Mouse (Mus musculus): Measurements from ENCODE around the gene St8sia4. TPM values are rescaled to one million over a fixed set of nuclear protein-coding genes. Genes with fewer than 3 reads are reported as not detected.
"Not testable (repeated sequence)": the region's sequence is repeated elsewhere in the genome, so short reads cannot be mapped to it uniquely, and the experiment has no call there.

St8sia4 gene
- polyA plus RNA-seq, 1 experiment from 2014 or later = 22.1 TPM

DNA sequence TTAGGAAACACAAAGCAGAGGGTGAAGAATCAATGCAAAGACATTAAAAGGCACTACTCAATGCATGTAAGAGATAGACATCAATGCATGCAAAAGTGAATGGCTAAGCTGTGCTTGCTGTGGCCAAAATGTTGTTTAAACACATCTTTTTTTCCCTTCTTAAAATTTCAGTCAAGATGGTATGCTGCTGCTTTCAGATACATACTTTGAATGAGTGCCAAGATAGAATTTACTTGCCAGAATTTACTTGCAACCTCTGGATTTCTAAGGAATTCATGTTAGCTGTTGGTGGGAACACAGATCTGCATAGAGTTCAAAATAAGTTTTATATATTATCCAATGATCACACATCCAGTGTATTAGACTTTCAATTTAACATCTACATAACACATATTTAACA, 77.9 kb downstream of the St8sia4 start:
- no peak overlapping the region for H3K27ac ChIP-seq
- H3K4me2 ChIP-seq = no peak overlapping the region
- no peaks in the 10 kb centered on the region for H3K27me3 ChIP-seq
- no peaks in the 10 kb centered on the region for H3K9me3 ChIP-seq (replicated peaks)
- H3K4me3 ChIP-seq = no peak overlapping the region
- no peaks in the 10 kb centered on the region for H3K4me1 ChIP-seq
- ATAC-seq = no peak
- H3K9ac ChIP-seq = no peak overlapping the region
- 0 out of 2 replicates have a peak, but pooled peaks cover 6% of the 10 kb centered on the region for H3K36me3 ChIP-seq (ENCODE audit: poor library complexity, severe bottlenecking)

DNA sequence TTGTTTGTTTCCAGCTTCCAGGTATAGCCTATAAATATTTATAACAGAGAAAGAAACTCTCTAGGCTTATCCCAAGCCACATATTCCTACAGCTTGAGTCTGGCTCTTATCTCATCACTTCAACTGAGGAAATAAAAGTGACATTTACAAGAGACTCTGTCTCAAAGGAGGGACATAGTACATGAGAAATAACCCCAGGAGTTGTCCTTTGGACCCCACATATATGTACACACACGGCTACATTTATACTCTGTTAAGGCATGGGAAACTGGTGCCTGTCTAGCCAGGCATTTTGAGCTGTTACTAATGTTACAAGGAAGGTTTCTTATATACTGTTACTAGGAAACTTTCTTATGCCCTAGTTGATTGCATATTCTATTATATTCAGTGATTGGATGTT, 84.1 kb downstream of the St8sia4 start:
- Histone ChIP-seq H3K27me3 (no peaks in the 10 kb centered on the region), H3K27ac (no peak overlapping the region), H3K4me3 (no peak overlapping the region), H3K9ac (no peak overlapping the region), H3K4me1 (no peaks in the 10 kb centered on the region), H3K9me3 (replicated peaks) (no peaks in the 10 kb centered on the region), H3K4me2 (no peak overlapping the region), H3K36me3 (ENCODE audit: poor library complexity, severe bottlenecking) (no peaks in the 10 kb centered on the region)
- ATAC-seq = no peak
- 82% methylated on average over 1 of the region's 1 CpGs for WGBS

DNA sequence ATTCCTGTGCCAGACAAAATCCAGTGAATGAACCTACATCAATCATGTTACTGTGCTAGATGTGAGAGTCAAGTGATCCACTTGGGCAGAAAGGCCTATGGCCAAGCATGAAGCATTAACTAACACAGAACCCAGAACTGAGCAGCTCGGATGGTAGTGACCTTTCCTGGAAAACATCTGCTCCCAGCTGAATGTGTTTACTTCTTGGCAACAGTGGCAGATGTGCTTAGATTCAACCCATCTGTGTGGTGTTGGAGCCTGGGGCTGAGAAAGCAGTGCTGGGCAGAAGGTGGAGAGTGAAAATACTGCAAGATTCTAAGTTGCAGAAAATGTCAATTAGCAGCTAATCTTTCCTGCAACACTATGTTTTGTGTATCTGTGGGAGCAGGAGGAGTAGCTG, 85.1 kb downstream of the St8sia4 start:
- WGBS = 55% methylated on average over 1 of the region's 1 CpGs
- no peak overlapping the region for H3K4me2 ChIP-seq
- no peak overlapping the region for H3K27ac ChIP-seq
- no peak overlapping the region for H3K9ac ChIP-seq
- no peaks in the 10 kb centered on the region for H3K4me1 ChIP-seq
- H3K9me3 ChIP-seq (replicated peaks) = no peaks in the 10 kb centered on the region
- no peaks in the 10 kb centered on the region for H3K27me3 ChIP-seq
- no peak overlapping the region for H3K4me3 ChIP-seq
- no peaks in the 10 kb centered on the region for H3K36me3 ChIP-seq (ENCODE audit: poor library complexity, severe bottlenecking)
- peak; percentile 48; the same call in 1 of the 2 replicates for ATAC-seq

DNA sequence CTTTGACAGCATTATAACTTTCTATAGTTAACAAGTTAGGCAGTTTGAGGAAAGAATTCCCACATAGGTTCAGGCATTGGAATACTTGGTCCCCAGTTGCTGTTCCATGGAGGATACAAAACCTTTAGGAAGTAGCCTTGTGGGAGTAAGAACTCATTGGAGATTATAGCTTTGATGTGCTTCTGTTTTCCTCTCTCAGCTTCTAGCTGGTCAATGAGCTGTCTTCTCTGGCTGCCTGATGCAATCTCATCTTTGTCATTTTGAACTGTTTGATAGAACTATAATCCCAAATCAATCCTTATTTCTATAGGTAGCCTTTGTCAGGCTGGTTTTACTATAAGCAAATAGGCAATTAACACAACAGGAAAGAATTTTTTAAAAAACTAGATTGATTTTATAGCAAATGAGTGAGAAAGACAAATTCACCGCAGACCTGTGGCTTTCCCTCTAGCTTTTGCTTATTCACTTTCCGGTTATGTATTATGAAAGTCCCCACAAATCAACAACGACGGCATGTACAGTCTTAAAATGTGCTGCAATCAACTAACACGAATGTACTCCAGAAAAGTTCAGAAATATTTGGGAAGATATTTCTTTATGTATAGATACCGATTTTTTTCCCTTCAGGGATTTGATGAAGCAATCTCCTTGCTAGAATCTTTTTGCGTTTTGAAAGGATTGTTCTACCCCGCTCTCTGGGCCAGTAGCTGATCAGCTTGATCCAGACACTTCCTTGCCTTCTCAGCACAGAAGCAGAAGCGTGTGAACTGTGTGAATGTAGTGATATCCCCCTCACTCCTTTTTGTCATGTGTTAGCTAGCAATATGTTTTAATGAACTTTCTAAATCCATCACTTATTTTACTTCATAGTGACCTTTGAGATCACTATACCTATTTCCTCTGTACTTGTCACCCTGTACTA, 94.5 kb downstream of the St8sia4 start:
- Histone ChIP-seq H3K27me3 (no peaks in the 10 kb centered on the region), H3K36me3 (ENCODE audit: poor library complexity, severe bottlenecking) (no peaks in the 10 kb centered on the region), H3K9ac (no peak overlapping the region), H3K4me2 (no peak overlapping the region), H3K4me1 (no peaks in the 10 kb centered on the region), H3K27ac (no peak overlapping the region), H3K4me3 (no peak overlapping the region), H3K9me3 (replicated peaks) (no peaks in the 10 kb centered on the region)
- WGBS = 92% methylated on average over 9 of the region's 9 CpGs
- ATAC-seq = no peak

DNA sequence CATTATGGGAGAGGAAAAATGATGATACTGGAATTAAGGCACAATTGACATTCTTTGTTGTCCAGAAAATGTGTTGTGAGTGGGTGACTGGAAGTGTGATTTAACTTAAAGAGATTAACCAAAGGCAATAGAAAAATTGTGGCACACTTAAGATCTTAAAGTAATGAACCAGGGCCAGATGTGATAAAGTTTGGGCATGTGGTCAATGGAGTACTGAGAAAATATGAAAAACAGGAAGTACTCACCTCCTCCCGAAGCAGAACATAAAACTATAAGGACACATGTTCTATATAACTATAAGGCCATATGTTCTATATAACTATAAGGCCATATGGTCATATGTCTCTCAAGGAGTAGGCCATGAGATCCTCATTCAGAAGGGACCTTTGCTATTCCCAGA, 96.3 kb downstream of the St8sia4 start:
- Histone ChIP-seq H3K4me2 (no peak overlapping the region), H3K27ac (no peak overlapping the region), H3K4me1 (no peaks in the 10 kb centered on the region), H3K27me3 (no peaks in the 10 kb centered on the region), H3K36me3 (ENCODE audit: poor library complexity, severe bottlenecking) (no peaks in the 10 kb centered on the region), H3K9me3 (replicated peaks) (no peaks in the 10 kb centered on the region), H3K9ac (no peak overlapping the region), H3K4me3 (no peak overlapping the region)
- 85% methylated on average over 1 of the region's 1 CpGs for WGBS
- ATAC-seq = no peak

DNA sequence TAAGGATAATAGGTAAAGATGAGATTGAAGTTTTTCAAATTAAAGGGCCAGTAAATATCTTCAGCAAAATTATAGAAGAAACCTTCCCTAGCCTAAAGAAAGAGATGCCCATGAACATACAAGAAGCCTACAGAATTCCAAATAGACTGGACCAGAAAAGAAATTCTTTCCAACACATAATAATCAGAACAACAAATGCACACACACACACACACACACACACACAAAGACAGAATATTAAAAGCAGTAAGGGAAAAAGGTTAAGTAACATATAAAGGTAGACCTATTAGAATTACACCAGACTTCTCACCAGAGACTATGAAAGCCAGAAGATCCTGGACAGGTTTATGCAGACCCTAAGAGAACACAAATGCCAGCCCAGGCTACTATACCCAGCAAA, 112.8 kb downstream of the St8sia4 start:
- not testable (repeated sequence) for H3K9me3 ChIP-seq (replicated peaks); ATAC-seq; H3K4me2 ChIP-seq

DNA sequence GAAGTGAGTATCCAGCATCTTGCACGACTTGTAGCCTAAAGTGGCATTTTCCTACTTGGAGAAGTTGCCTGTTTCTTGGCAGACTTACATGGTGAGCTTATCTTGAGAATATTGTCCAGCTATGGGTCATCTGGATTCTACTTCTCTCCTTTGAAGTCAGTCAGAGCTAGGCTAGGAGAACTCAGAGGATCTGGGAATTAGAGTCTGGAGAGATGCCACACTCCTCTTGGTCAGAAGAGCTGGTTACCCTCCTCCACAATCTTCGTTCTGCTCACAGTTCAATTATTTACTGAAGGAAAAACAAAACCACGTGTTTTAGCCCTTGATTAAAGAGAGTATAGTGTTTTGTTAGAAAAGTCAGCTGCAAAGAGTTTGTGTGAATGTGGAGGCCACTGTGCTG, 125.9 kb downstream of the St8sia4 start:
- Histone ChIP-seq H3K9ac (no peak overlapping the region), H3K9me3 (replicated peaks) (no peaks in the 10 kb centered on the region; the same call in 1 of the 2 replicates)
- ATAC-seq = no peak

More for the DNA sequence above, 112.8 kb downstream of the St8sia4 start:
- not testable (repeated sequence) for H3K36me3 ChIP-seq (ENCODE audit: poor library complexity, severe bottlenecking); H3K4me1 ChIP-seq; H3K9ac ChIP-seq; H3K4me3 ChIP-seq; H3K27me3 ChIP-seq; H3K27ac ChIP-seq

More for the DNA sequence above, 125.9 kb downstream of the St8sia4 start:
- no peaks in the 10 kb centered on the region for H3K27me3 ChIP-seq
- 63% methylated on average over 3 of the region's 3 CpGs for WGBS
- H3K4me3 ChIP-seq = no peak overlapping the region
- H3K4me1 ChIP-seq = no peaks in the 10 kb centered on the region
- H3K27ac ChIP-seq = no peak overlapping the region
- no peaks in the 10 kb centered on the region for H3K36me3 ChIP-seq (ENCODE audit: poor library complexity, severe bottlenecking)
- no peak overlapping the region for H3K4me2 ChIP-seq
